Mouse (Mus musculus): ENCODE data around the gene Bcan. TPM values are rescaled to one million over a fixed set of nuclear protein-coding genes. Genes with fewer than 3 reads are reported as not detected.

Gene Bcan
- polyA plus RNA-seq, 1 experiment from 2014 or later, result 112 TPM

DNA sequence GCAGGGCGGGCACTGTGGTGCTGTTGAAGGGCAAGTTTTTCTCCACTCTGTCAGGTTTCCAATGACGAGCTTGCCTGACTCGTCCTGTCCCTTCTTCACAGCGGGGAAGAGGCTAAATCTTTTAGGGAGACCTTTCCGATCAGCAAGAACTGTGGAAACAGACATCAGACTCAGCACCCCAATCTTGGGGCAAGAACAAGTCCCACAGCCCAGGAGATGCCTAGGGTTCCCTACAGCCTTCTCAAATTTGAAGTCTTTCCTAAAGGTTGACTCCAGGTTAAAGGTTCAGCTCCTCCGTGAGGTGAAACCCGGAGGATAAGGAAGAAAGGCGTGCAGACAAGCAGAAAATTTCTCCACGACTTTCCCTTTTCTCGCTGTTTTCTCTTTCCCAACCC is 39.8 kb downstream of the Bcan start:
- Histone ChIP-seq H3K27me3 (no peaks in the 10 kb centered on the region), H3K9me3 (no peaks in the 10 kb centered on the region), H3K4me1 (replicated peaks) (peaks cover 11% of the 10 kb centered on the region), H3K27ac (replicated peaks) (peak overlapping the region; percentile 86), H3K9ac (peak overlapping the region; percentile 62; the same call in 1 of the 2 replicates), H3K4me2 (peak overlapping the region; percentile 86), H3K4me3 (peak overlapping the region; percentile 46), H3K36me3 (no peaks in the 10 kb centered on the region)
- ATAC-seq (ENCODE audit: low FRiP score, low read depth), result no peak
- 3% methylated on average over 10 of the region's 10 CpGs for WGBS

DNA sequence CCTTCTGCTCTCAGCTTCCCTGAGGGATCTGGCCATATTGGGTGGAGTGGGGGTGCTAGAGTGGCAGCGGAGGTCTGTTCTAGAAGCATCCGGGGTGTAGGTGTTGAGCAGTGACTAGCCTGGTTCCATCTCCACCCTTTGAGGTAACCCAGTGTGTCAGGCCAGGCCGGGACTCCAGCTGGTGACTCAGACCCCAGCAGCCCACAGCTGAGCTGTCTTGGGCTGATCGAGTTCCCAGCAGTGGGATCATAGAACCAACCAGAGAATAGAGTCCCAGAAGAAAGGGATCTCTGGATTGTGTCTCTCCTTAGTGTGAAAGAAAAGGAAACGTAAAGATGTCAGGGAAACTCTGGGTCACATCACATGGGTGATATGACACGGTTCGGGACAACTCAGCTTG is 40.7 kb downstream of the Bcan start:
- peaks cover 11% of the 10 kb centered on the region for H3K4me1 ChIP-seq (replicated peaks)
- H3K36me3 ChIP-seq, result no peaks in the 10 kb centered on the region
- no peaks in the 10 kb centered on the region for H3K9me3 ChIP-seq
- no peak overlapping the region for H3K4me3 ChIP-seq
- H3K27ac ChIP-seq (replicated peaks), result no peak overlapping the region
- 32% methylated on average over 7 of the region's 7 CpGs for WGBS
- no peak overlapping the region for H3K9ac ChIP-seq
- no peaks in the 10 kb centered on the region for H3K27me3 ChIP-seq
- ATAC-seq (ENCODE audit: low FRiP score, low read depth), result no peak
- H3K4me2 ChIP-seq, result no peak overlapping the region

DNA sequence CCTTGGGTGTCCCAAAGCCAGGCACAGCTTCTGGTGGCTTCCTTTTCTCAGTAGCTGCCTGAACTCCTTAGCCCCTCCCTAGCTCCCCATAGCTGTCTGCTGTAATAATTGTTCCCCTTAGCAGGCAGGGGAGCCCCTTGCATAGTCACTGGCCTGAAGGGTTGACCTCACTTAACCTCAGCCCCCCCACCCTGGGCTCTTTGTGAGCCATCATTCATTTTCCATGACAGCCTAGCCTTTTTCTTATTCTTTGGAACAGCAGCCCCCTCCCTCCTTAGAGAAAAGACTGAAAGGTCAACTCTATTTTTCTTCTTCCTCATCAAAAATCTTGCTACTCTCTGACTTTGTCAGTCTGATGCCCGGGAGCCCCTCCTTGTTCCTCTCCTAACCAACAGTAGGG is 41.1 kb downstream of the Bcan start:
- Histone ChIP-seq H3K9me3 (no peaks in the 10 kb centered on the region), H3K4me2 (no peak overlapping the region), H3K36me3 (no peaks in the 10 kb centered on the region), H3K27me3 (no peaks in the 10 kb centered on the region), H3K27ac (replicated peaks) (no peak overlapping the region), H3K9ac (no peak overlapping the region), H3K4me3 (no peak overlapping the region), H3K4me1 (replicated peaks) (peaks cover 11% of the 10 kb centered on the region)
- WGBS, result 24% methylated on average over 1 of the region's 1 CpGs
- ATAC-seq (ENCODE audit: low FRiP score, low read depth), result no peak

DNA sequence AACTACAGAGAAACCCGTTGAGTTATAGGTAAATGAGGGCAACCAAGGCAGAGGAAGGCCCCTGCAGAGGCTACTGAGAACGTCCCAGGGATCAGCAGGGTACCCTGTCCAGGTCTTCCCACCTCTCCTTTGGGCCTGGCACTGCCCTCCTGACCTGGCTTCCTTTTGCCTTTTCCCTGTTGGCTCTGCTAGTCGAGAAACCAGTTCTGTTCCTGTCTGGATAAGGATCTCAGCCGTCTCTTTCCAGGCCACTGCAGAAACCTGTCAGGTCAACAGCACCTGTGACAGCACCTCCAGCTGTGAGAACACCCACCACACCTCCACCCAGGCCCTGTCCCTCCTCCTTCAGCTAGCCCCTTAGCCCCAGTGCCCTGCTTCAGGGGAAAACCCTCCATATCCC is 41.6 kb downstream of the Bcan start:
- no peak for ATAC-seq (ENCODE audit: low FRiP score, low read depth)
- 20% methylated on average over 4 of the region's 4 CpGs for WGBS

DNA sequence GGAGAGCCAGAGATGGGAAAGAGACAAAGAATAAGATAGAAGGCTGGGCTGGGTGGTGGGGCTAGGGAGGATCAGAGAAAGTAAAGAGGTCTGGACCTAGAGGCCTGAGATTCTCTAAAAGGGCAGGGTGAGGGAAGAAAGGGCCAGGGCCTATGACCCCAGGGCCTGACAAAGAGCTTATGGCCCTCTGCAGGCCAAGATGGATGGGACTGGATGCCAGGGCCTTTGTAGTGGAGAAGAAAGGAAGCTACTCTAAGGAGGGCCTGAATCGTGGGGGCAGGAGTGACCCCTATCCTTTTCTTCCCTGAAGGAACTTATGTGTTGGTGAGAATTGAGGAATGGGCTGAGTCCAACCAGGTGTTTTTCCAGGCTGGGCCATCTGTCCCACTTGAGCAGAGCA is 42.0 kb downstream of the Bcan start:
- Histone ChIP-seq H3K4me2 (no peak overlapping the region), H3K9ac (no peak overlapping the region), H3K4me1 (replicated peaks) (peaks cover 12% of the 10 kb centered on the region), H3K9me3 (no peaks in the 10 kb centered on the region), H3K4me3 (no peak overlapping the region), H3K27me3 (no peaks in the 10 kb centered on the region), H3K36me3 (no peaks in the 10 kb centered on the region), H3K27ac (replicated peaks) (no peak overlapping the region)
- 5% methylated on average over 1 of the region's 1 CpGs for WGBS
- no peak for ATAC-seq (ENCODE audit: low FRiP score, low read depth)

More for the DNA sequence above, 41.6 kb downstream of the Bcan start:
- no peaks in the 10 kb centered on the region for H3K36me3 ChIP-seq
- H3K9ac ChIP-seq, result no peak overlapping the region
- H3K4me3 ChIP-seq, result no peak overlapping the region
- H3K27ac ChIP-seq (replicated peaks), result no peak overlapping the region
- H3K4me2 ChIP-seq, result no peak overlapping the region
- no peaks in the 10 kb centered on the region for H3K9me3 ChIP-seq
- peaks cover 11% of the 10 kb centered on the region for H3K4me1 ChIP-seq (replicated peaks)
- no peaks in the 10 kb centered on the region for H3K27me3 ChIP-seq

DNA sequence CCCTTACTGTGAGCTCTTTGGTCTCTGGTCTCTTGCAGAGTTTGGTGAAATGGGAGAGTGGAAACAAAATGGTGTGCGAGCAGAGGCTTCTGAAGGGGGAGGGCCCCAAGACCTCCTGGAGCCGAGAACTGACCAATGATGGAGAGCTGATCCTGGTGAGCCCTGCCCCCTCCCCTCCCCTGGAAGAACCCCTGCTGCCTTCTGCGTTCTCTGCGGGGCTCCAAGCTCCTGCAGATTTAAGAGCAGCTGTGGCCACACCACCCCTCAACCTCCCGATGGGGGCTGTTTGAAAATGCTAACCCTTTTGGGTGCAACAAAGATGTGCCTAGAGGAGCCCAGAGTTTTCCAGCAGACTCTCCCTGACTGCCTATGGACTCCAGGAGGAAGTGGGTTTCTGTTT is 47.6 kb downstream of the Bcan start:
- peak overlapping the region; percentile 30; the same call in 1 of the 2 replicates for H3K27ac ChIP-seq (replicated peaks)
- 3% methylated on average over 5 of the region's 5 CpGs for WGBS
- H3K4me1 ChIP-seq (replicated peaks), result peaks cover 41% of the 10 kb centered on the region
- H3K36me3 ChIP-seq, result no peaks in the 10 kb centered on the region
- peak; percentile 53; the same call in 1 of the 2 replicates for ATAC-seq (ENCODE audit: low FRiP score, low read depth)
- H3K27me3 ChIP-seq, result 0 out of 2 replicates have a peak, but pooled peaks cover 2% of the 10 kb centered on the region
- H3K4me2 ChIP-seq, result peak overlapping the region; percentile 47
- H3K9ac ChIP-seq, result 0 out of 2 replicates have a peak overlapping the region, but pooled peaks have one; percentile 5
- no peaks in the 10 kb centered on the region for H3K9me3 ChIP-seq
- peak overlapping the region; percentile 13 for H3K4me3 ChIP-seq

DNA sequence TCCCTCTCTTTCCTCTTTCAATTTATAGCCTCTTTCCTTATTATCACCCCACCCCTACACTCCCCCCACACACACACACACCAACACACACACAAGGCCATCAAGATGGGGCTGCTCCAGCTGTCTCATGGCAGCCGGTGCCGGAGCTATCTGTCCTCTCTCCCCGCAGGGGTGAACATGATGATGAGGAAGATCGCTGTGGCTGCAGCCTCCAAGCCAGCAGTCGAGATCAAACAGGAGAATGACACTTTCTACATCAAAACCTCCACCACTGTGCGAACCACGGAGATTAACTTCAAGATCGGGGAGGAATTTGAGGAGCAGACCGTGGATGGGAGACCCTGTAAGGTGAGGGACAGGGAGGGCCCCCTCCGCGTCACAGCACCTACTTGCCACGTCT is 48.1 kb downstream of the Bcan start:
- Histone ChIP-seq H3K4me3 (peak overlapping the region; percentile 13), H3K27ac (replicated peaks) (0 out of 2 replicates have a peak overlapping the region, but pooled peaks have one; percentile 30), H3K9me3 (no peaks in the 10 kb centered on the region), H3K9ac (0 out of 2 replicates have a peak overlapping the region, but pooled peaks have one; percentile 5), H3K4me2 (peak overlapping the region; percentile 47), H3K4me1 (replicated peaks) (peaks cover 46% of the 10 kb centered on the region), H3K36me3 (no peaks in the 10 kb centered on the region), H3K27me3 (0 out of 2 replicates have a peak, but pooled peaks cover 2% of the 10 kb centered on the region)
- 12% methylated on average over 12 of the region's 12 CpGs for WGBS
- ATAC-seq (ENCODE audit: low FRiP score, low read depth), result no peak; the same call in 1 of the 2 replicates

DNA sequence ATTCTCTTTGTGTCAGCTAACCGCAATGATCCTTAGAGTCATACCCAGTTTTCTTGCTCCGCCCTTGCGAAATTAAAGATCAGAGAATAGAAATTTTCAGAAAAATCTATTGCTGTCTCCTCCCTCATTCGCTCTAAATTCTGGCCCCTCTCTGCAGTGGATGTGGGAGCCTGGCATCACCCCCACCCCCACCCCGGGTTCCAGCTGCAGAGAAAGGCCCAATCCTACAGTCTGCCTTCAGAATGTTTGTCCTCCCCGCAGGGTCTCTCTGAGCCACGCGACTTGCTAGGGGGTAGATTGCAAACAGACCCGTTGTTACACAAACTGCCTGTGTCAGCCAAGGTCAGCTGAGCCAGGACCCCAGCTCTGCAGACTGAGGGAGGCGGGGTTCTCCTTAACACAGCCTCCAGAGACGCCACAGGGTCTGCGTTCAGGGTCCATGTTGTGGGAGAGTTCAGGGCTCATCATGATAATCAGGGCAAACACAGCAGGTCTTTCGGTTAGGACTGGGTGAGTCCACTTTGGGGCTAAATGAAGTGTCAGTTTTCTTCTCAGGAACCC is 50.0 kb downstream of the Bcan start:
- ATAC-seq (ENCODE audit: low FRiP score, low read depth), result no peak
- H3K9ac ChIP-seq, result no peak overlapping the region
- H3K4me1 ChIP-seq (replicated peaks), result peaks cover 60% of the 10 kb centered on the region

DNA sequence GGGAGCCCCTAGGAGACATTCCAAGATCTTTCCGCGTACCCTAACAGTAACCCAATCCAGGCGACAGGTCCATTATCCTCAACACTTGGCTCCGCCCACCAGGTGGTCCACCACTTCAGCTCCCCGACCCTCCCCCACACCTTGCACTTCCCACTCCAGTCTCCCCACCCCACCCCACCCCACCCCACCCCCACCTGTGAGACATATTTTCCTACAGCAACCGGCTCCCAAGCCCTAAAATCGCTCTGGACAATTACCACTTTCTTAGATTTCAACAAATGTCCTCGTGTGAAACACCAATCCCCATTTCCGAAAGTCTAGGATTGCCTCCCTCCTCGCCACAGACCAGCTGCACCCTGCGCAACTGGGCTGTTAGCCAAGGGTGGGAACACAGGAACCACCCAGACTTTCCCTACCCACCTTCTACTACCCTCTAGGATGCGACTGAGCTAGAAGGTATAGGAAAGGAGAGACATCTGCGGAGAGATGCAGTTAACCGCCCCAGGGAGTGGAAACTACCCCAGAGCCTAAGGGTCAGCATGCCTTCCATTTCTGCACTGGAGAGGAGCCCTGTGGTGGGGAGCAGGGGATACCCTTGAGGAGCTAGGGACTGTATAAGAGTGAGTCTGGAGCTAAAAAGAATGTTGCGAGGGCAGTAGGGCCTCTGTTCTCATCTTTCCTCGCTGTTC is 50.6 kb downstream of the Bcan start:
- no peaks in the 10 kb centered on the region for H3K9me3 ChIP-seq
- H3K4me1 ChIP-seq (replicated peaks), result peaks cover 60% of the 10 kb centered on the region
- H3K4me2 ChIP-seq, result peak overlapping the region; percentile 59
- H3K27me3 ChIP-seq, result 0 out of 2 replicates have a peak, but pooled peaks cover 2% of the 10 kb centered on the region
- no peak for ATAC-seq (ENCODE audit: low FRiP score, low read depth)
- no peaks in the 10 kb centered on the region for H3K36me3 ChIP-seq
- peak overlapping the region; percentile 26 for H3K4me3 ChIP-seq
- 12% methylated on average over 16 of the region's 16 CpGs for WGBS
- H3K27ac ChIP-seq (replicated peaks), result no peak overlapping the region; the same call in 1 of the 2 replicates
- H3K9ac ChIP-seq, result no peak overlapping the region

More for the DNA sequence above, 50.0 kb downstream of the Bcan start:
- H3K4me3 ChIP-seq, result no peak overlapping the region
- 0 out of 2 replicates have a peak, but pooled peaks cover 2% of the 10 kb centered on the region for H3K27me3 ChIP-seq
- H3K4me2 ChIP-seq, result peak overlapping the region; percentile 19; the same call in 1 of the 2 replicates
- H3K9me3 ChIP-seq, result no peaks in the 10 kb centered on the region
- H3K36me3 ChIP-seq, result no peaks in the 10 kb centered on the region
- WGBS, result 10% methylated on average over 13 of the region's 13 CpGs
- no peak overlapping the region for H3K27ac ChIP-seq (replicated peaks)

DNA sequence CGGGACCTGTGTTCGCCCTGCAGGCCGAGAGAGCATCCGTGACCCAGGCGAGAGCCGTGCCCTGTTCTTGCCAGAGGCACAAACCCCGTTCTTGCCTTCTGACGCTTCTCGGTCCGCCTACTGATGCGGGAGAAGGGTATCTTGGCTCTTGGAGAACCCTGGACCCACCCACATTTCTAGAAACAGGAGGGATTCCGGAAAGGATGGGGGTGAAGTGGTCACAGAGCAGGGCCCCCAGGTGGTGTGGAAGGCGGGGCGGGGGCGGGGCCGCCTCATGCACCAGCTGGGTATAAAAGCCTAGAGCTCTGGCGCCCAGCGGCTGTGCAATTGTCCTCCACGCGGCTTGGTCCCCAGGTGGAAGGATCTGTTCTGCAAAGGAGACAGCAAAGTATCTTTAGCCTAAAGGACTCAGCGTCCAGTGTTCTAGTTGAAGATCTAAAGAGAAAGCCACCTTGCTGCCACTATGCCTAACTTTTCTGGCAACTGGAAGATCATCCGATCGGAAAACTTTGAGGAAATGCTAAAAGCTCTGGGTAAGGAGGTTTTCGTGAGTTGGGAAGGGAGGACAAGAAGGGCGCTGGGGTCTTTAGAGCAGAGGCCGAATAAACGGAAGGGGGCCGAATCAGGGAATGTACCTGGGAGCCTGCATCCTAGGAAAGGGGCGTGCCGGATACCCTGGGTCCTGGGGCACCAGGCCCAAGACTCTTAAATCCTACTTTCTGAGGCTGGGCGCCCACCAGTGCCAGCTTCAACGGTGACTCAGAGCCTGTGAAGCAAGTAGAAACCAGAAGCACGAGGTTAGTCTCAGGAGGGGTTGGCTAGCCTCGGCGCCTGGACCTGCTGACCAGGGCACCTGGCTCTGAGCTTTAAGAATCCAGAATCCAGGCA is 51.4 kb downstream of the Bcan start, which contains the start of gene Crabp2:
Gene Crabp2 (plus strand): TSS at position 289 of the 888 bp plus-strand sequence.
- 3% methylated on average over 35 of the region's 35 CpGs for WGBS
- Histone ChIP-seq H3K4me2 (peak within 1 kb of the TSS; percentile 59), H3K36me3 (no peaks in the 10 kb centered on the region), H3K27ac (replicated peaks) (no peak within 1 kb of the TSS; the same call in 1 of the 2 replicates), H3K9ac (peak within 1 kb of the TSS; percentile 26; the same call in 1 of the 2 replicates), H3K9me3 (no peaks in the 10 kb centered on the region), H3K4me3 (peak within 1 kb of the TSS; percentile 26), H3K4me1 (replicated peaks) (peaks cover 60% of the 10 kb centered on the region), H3K27me3 (0 out of 2 replicates have a peak, but pooled peaks cover 2% of the 10 kb centered on the region)
- ATAC-seq (ENCODE audit: low FRiP score, low read depth), result no peak

DNA sequence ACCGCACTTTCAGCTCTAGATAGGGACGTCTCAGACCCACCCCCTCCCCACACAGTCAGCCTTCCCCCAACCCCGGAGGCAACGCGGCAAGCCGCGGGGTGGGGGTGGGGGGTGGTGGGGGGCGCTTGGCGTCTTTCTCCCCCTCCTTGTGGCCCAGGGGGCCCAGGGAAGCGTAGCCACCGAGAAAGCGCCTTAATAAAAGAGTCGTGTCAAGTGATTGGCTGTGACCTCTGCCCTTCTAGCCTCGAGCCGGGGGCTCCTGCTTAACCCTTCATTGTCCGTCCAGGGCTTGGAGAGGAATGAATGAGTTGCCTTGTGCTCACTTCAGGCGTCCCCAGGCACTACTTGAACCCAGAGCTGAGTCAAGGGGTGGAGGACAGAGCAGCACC is 52.2 kb downstream of the Bcan start:
- H3K27me3 ChIP-seq, result 0 out of 2 replicates have a peak, but pooled peaks cover 2% of the 10 kb centered on the region
- H3K4me3 ChIP-seq, result peak overlapping the region; percentile 26
- peaks cover 56% of the 10 kb centered on the region for H3K4me1 ChIP-seq (replicated peaks)
- H3K27ac ChIP-seq (replicated peaks), result no peak overlapping the region
- 0 out of 2 replicates have a peak overlapping the region, but pooled peaks have one; percentile 20 for H3K9ac ChIP-seq
- under 1% methylated on average over 17 of the region's 17 CpGs for WGBS
- peak overlapping the region; percentile 59 for H3K4me2 ChIP-seq
- no peaks in the 10 kb centered on the region for H3K36me3 ChIP-seq
- no peak for ATAC-seq (ENCODE audit: low FRiP score, low read depth)
- H3K9me3 ChIP-seq, result no peaks in the 10 kb centered on the region
